Mouse (Mus musculus): Measurements from ENCODE around the gene Stub1. TPM values are rescaled to one million over a fixed set of nuclear protein-coding genes. Genes with fewer than 3 reads are reported as not detected.

Gene Stub1
- 381 and 403 TPM in 2 replicates for polyA plus RNA-seq (2016; fragmentation: Nextera tagmentation; extraction: Ambion mirVana)

DNA sequence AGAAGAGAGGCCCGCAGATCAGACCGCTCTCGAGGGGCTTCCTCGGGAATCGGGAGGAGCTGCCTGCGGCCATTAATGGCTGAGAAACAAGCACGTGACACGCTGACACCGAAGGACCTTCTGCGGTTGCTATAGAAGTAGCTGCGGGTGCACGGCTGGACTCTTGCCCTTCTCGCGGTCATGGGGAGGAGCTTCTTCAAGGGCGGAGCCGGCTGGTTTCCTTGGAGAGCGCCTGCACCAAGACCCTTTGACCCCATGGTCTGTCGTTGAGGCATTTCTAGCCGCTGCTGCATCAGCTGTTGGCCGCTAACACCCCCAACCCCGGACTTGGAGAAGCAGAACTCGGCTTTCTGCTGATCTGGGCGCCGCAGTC lies at the start of gene Stub1:
Gene Stub1 (minus strand): TSS at position 114 of the 373 bp plus-strand sequence.
- H3K4me1 ChIP-seq: peaks cover 92% of the 10 kb centered on the region
- peak; percentile 94 for DNase-seq (ENCODE audit: low spot score)
- no peaks in the 10 kb centered on the region for H3K27me3 ChIP-seq (ENCODE audit: low read depth, poor library complexity, severe bottlenecking)
- peaks cover 57% of the 10 kb centered on the region for H3K36me3 ChIP-seq
- WGBS: under 1% methylated on average over 24 of the region's 24 CpGs
- peak within 1 kb of the TSS; percentile 89 for H3K4me3 ChIP-seq
- H3K9me3 ChIP-seq (replicated peaks): no peaks in the 10 kb centered on the region
- H3K27ac ChIP-seq (replicated peaks): peak within 1 kb of the TSS; percentile 96

DNA sequence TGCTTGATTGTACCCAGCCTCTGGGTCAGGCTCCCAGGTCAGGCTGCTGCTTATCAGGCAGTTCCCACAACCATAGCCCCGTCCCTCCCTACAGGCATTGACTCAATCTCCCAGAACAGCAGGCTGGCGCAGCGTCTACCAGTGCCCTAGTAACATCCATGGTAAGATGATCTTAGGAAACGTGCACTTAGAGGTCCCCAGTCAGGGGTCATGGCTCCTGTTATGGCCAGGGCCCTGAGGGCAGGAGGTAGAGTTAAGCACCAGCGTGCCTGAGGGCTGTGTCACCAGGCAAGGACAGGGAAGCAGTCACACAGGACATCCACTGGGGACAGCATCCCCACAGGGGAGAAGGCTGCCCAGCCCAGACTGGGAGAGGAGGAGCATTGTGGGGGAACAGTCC lies 49.1 kb upstream of the Stub1 start:
- peaks cover 86% of the 10 kb centered on the region for H3K4me1 ChIP-seq
- WGBS: 23% methylated on average over 5 of the region's 5 CpGs
- peak overlapping the region; percentile 90 for H3K27ac ChIP-seq (replicated peaks)
- no peaks in the 10 kb centered on the region for H3K27me3 ChIP-seq (ENCODE audit: low read depth, poor library complexity, severe bottlenecking)
- H3K36me3 ChIP-seq: peaks cover 55% of the 10 kb centered on the region
- peak overlapping the region; percentile 30 for H3K4me3 ChIP-seq
- no peaks in the 10 kb centered on the region for H3K9me3 ChIP-seq (replicated peaks)
- no peak for DNase-seq (ENCODE audit: low spot score)

DNA sequence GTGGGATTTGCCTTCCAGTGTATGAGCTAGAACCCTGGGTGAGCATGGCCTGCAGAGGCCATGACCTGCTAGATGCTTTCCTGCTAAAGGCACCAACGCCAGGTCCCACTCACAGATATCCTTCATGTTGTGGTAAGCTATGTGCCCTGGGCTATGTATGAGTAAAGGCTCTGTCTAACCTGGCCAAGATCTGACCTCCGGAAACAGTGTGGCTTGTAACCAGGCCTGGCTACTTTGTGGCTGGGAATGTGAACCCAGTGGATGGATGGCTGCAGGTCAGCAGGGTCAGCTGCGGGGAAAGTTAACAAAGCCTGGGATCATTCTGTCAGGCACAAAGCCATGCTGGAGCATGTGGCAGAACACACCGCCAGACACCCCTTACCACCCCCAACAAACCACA lies 48.5 kb upstream of the Stub1 start:
- Histone ChIP-seq H3K27ac (replicated peaks) (peak overlapping the region; percentile 90), H3K9me3 (replicated peaks) (no peaks in the 10 kb centered on the region), H3K36me3 (peaks cover 60% of the 10 kb centered on the region), H3K4me3 (peak overlapping the region; percentile 30), H3K4me1 (peaks cover 92% of the 10 kb centered on the region), H3K27me3 (ENCODE audit: low read depth, poor library complexity, severe bottlenecking) (no peaks in the 10 kb centered on the region)
- peak; percentile 68 for DNase-seq (ENCODE audit: low spot score)
- 13% methylated on average over 4 of the region's 4 CpGs for WGBS

DNA sequence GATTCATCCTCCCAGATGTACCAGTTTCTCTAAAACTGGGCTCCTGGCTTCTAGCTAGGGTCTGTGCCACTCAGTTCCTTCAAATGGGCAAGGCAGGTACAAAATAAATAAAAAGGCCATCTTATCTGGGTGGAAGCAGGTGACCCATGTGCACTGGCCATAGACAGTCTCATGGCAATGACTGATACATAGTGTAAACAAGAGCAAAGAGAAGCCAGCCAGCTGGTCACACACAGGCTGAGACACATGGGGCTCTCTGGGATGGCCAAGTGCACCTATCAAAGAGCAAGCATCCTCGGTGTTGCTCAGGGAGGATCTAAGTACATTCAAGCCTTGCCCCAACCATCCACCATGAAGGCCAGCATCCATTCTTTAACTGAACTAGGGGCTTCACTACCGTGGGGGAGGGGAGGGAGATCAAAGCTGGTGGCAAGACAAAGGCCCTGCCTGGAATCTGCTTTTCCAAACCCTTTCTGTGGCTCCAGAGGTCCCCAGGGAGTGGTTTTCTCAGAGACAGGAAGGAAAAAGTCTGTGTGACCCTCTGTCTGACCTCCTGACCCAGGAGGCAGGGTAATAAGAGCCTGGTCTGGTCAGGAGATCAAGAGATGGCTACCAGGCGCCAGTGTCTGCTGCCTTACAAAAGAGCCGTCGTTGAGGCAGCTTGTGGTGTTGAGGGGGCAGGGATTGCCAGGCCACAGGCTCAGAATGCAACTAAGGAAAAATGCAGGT lies 47.9 kb upstream of the Stub1 start:
- H3K27ac ChIP-seq (replicated peaks): peak overlapping the region; percentile 90
- H3K27me3 ChIP-seq (ENCODE audit: low read depth, poor library complexity, severe bottlenecking): no peaks in the 10 kb centered on the region
- peak; percentile 83 for DNase-seq (ENCODE audit: low spot score)
- peaks cover 63% of the 10 kb centered on the region for H3K36me3 ChIP-seq
- under 1% methylated on average over 5 of the region's 5 CpGs for WGBS
- H3K4me1 ChIP-seq: peaks cover 97% of the 10 kb centered on the region
- H3K4me3 ChIP-seq: peak overlapping the region; percentile 30
- H3K9me3 ChIP-seq (replicated peaks): no peaks in the 10 kb centered on the region

DNA sequence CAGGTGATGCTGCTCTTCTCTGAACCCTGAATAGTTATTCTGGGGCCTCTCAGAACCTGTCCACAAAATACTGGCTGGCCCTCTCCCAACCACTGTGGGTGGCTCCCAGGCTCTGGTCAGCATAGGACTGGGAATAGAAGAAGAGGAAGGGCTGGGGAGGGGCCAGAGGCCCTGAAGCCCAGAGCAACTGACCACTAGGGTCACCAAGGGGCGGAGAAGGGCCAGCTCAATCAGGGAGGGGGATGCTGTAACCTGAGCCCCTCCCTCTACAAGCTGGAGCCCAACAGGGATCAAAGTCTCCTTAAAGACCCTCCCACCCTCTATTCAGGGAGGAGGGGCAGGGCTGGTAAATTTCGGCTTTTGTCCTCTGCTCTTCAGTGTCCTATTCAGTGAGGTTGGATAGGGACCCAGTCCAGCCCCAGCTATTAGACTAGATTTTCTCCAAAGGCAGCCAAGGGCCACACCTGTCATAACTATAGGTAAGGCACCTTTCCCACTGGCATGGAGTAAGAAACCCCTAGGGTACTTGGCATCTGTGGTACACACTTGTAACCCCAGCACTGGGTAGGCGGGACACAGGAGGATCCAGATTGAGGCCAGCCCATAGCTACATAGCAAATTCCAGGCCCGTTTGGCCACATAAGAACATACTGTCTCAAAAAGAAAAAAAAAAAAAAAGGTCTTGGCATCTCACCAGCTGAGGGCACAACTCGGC lies 47.1 kb upstream of the Stub1 start, which contains the start of gene Wfikkn1:
Gene Wfikkn1 (minus strand): TSS at position 663 of the 715 bp plus-strand sequence.
- no peaks in the 10 kb centered on the region for H3K27me3 ChIP-seq (ENCODE audit: low read depth, poor library complexity, severe bottlenecking)

DNA sequence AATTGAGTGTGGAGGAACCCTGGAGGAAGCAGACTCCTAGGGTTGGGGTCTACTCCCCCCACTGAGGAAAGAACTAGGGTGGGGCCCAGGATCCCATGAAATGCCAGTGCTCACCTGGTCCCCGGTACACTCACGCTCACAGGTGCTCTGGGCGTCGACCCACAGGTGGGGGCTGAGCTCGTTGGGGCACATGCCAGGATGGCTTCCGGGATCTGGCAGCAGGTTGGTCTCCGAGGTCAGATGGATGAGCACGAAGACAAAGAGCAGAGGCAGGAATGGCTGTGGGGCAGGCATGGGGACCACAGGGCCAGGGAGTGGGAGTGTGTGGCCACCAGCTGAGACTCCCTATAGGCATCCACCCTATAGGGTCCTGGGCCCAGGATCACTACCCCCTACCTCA lies 46.5 kb upstream of the Stub1 start:
- H3K27me3 ChIP-seq (ENCODE audit: low read depth, poor library complexity, severe bottlenecking): no peaks in the 10 kb centered on the region
- 66% methylated on average over 8 of the region's 8 CpGs for WGBS
- H3K4me3 ChIP-seq: peak overlapping the region; percentile 30
- H3K36me3 ChIP-seq: peaks cover 58% of the 10 kb centered on the region
- H3K27ac ChIP-seq (replicated peaks): peak overlapping the region; percentile 90
- peaks cover 98% of the 10 kb centered on the region for H3K4me1 ChIP-seq
- H3K9me3 ChIP-seq (replicated peaks): no peaks in the 10 kb centered on the region
- no peak for DNase-seq (ENCODE audit: low spot score)

More for the DNA sequence above, 47.1 kb upstream of the Stub1 start, which contains the start of gene Wfikkn1:
- Histone ChIP-seq H3K4me3 (peak within 1 kb of the TSS; percentile 30), H3K9me3 (replicated peaks) (no peaks in the 10 kb centered on the region), H3K36me3 (peaks cover 63% of the 10 kb centered on the region), H3K27ac (replicated peaks) (peak within 1 kb of the TSS; percentile 90), H3K4me1 (peaks cover 97% of the 10 kb centered on the region)
- peak; percentile 73 for DNase-seq (ENCODE audit: low spot score)
- 14% methylated on average over 5 of the region's 5 CpGs for WGBS

DNA sequence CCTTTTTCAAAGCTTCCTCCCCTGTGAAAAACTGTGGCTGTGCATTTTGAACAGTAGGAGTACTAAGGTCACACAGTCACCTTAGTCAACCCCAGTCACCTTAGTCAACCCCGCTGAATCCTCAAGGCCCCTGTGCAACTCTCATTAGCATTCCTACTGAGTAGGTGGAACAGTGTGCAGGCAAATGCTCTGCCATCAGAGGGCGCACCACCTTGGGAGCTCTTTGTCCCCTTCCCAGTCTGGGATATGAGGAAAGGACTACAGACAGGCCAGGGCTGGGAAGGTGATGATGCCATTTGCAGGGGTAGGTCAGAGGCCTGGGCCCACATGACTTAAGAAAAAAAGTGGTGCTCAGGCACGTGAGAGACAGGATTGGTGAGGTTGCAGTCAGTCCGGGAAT lies 46.1 kb upstream of the Stub1 start:
- H3K4me1 ChIP-seq: peaks cover 97% of the 10 kb centered on the region
- peaks cover 54% of the 10 kb centered on the region for H3K36me3 ChIP-seq
- no peaks in the 10 kb centered on the region for H3K9me3 ChIP-seq (replicated peaks)
- no peaks in the 10 kb centered on the region for H3K27me3 ChIP-seq (ENCODE audit: low read depth, poor library complexity, severe bottlenecking)
- peak overlapping the region; percentile 90 for H3K27ac ChIP-seq (replicated peaks)
- DNase-seq (ENCODE audit: low spot score): peak; percentile 66
- 40% methylated on average over 4 of the region's 4 CpGs for WGBS
- peak overlapping the region; percentile 30 for H3K4me3 ChIP-seq

DNA sequence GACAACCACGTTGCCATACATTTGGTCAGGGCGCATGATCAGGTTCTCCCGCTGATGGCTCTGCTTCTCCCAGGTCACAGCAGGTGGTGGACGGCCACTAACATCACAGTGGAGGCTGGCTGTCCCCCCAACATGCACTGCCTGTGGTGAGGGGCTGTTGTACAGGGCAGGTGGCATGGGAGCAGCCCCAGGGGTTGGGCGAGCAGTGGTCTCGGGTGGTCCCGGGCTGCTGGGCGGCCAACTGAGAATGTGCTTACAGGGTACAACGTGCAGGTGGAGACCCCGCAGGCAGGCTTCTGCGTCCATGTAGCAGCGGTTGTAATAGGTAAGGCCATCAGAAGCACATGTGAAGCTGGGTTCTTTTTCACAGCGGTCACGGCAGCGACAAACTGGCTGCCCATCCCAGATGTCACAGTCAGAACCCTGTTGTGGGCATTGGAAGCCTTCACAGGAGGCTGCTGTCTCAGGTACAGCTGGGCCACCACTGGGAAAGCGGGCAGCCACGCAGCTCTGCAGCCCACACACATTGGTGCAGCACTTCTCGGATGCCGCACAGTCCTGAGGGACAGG lies 45.5 kb upstream of the Stub1 start:
- Histone ChIP-seq H3K36me3 (peaks cover 48% of the 10 kb centered on the region), H3K27ac (replicated peaks) (peak overlapping the region; percentile 90), H3K4me1 (peaks cover 97% of the 10 kb centered on the region), H3K4me3 (peak overlapping the region; percentile 30), H3K27me3 (ENCODE audit: low read depth, poor library complexity, severe bottlenecking) (no peaks in the 10 kb centered on the region), H3K9me3 (replicated peaks) (no peaks in the 10 kb centered on the region)
- 88% methylated on average over 19 of the region's 19 CpGs for WGBS
- no peak for DNase-seq (ENCODE audit: low spot score)

DNA sequence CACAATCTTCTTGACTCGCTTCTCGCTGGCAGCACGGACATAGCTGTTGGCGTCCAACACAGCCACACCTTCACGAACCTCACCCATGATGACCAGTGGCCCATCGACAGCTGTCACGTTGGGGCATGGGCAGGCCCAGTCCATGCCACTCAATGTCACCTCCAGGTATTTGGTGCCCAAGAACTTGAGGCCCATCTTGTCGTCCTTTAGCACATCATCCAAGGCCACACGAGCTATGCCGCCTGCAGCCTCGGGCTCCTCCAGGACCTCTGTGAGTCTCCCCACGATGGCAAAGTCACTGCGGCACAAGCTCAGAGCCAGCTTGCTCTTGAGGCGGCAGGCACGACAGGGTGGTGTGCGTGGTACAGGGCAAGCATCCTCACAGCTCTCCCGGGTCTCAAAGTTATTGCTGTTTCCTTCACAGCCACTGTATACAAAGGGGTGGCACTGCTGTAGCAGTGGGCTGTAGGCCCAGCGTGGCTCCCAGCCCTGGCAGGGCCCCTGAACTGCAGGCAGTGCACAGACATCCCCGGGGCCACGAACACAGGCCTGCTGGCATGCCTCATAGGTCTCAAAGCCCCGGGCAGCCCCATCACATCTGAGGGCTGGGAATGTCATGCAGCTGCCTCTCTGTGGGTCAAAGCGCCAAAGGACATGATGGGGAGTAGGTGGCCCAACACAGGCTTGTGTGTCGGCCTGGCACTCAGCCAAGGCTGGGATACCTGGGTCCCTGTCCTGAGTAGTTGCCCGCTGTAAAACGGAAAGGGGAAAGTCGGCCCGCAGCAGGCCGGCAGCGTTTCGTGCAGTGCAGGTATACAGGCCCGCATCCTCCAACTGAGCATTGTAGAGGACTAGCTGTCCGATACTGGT lies 44.8 kb upstream of the Stub1 start:
- H3K36me3 ChIP-seq: peaks cover 41% of the 10 kb centered on the region
- H3K4me3 ChIP-seq: peak overlapping the region; percentile 20; the same call in 1 of the 2 replicates
- H3K27me3 ChIP-seq (ENCODE audit: low read depth, poor library complexity, severe bottlenecking): no peaks in the 10 kb centered on the region
- H3K4me1 ChIP-seq: peaks cover 90% of the 10 kb centered on the region
- H3K27ac ChIP-seq (replicated peaks): peak overlapping the region; percentile 90; the same call in 1 of the 2 replicates
- no peak for DNase-seq (ENCODE audit: low spot score)
- H3K9me3 ChIP-seq (replicated peaks): no peaks in the 10 kb centered on the region
- WGBS: 93% methylated on average over 32 of the region's 32 CpGs

DNA sequence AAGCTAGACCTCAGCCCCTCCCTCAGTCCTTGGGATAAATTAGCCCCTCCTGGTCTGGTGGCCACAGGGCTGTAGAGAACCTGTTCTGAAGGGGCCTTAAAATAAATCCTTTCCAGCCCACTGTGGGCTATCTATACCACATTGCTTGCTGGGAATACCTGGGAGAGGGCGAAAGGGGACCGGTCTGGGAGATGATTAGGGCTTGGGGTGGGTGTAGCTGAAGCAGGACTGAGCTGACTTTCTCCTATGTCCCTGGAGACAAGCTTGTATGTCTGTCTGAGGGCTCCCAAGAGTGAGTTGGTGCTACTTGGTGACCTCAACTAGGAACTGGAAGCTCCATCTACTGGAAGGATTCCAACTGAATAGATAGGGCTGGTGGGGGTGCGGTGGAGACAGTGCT lies 43.8 kb upstream of the Stub1 start:
- H3K4me3 ChIP-seq: peak overlapping the region; percentile 81
- no peak for DNase-seq (ENCODE audit: low spot score)
- H3K4me1 ChIP-seq: peaks cover 84% of the 10 kb centered on the region

DNA sequence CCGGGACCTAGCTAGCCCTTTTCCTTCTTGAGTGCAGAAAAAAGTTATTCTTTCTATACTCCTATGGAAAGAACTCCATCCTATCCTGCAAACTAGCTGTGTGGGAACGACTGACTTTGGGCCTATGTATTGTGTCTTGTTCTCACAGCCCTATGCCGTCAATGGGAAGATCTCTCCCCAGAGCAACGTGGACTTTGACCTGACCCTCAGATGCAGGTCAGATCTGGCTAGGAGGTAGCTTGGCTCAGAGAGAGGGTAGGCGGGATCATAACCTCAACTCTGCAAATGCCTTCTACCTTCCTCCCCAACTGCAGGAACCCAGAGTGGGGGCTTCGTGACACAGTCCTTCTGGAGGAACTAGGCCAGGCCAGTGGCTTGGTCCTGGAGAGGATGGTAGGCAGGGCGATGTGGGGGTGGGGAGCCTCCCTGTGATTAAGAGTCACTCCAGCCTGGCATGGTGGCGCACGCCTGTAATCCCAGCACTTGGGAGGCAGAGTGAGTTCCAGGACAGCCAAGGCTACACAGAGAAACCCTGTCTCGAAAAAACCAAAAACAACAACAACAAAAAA lies 43.2 kb upstream of the Stub1 start:
- DNase-seq (ENCODE audit: low spot score): no peak
- H3K4me1 ChIP-seq: peaks cover 78% of the 10 kb centered on the region
- 56% methylated on average over 10 of the region's 10 CpGs for WGBS
- peak overlapping the region; percentile 93 for H3K27ac ChIP-seq (replicated peaks)
- peak overlapping the region; percentile 81 for H3K4me3 ChIP-seq
- H3K9me3 ChIP-seq (replicated peaks): no peaks in the 10 kb centered on the region
- H3K36me3 ChIP-seq: peaks cover 32% of the 10 kb centered on the region
- H3K27me3 ChIP-seq (ENCODE audit: low read depth, poor library complexity, severe bottlenecking): no peaks in the 10 kb centered on the region

More for the DNA sequence above, 43.8 kb upstream of the Stub1 start:
- Histone ChIP-seq H3K27me3 (ENCODE audit: low read depth, poor library complexity, severe bottlenecking) (no peaks in the 10 kb centered on the region), H3K36me3 (peaks cover 32% of the 10 kb centered on the region), H3K9me3 (replicated peaks) (no peaks in the 10 kb centered on the region), H3K27ac (replicated peaks) (no peak overlapping the region)
- 91% methylated on average over 3 of the region's 3 CpGs for WGBS

Data from midbrain, embryonic 10.5 days (tissue).